8 mouse cellular contexts compared by ENCODE assay signal in genomic region chr16:45609300-45609699, GRCm38 (mm10). TPM values are rescaled to one million over a fixed set of nuclear protein-coding genes. Genes with fewer than 3 reads are reported as not detected.
DNase-seq lines count a peak whose midpoint lies in the region; TF ChIP-seq lines count a peak whose summit lies in the region.

No protein-coding gene starts in this region.

- H3K4me3 ChIP-seq in gastrocnemius, adult 2 months, result no peak overlapping the region

- H3K27ac ChIP-seq in gastrocnemius, adult 2 months, result peak overlapping the region; percentile 59; the same call in 1 of the 2 replicates

- TF ChIP-seq CTCF in gastrocnemius, adult 2 months (IDR thresholded peaks at IDR 0.05), result peak; percentile 61
- TF ChIP-seq CTCF in brain, embryonic 14.5 days (IDR thresholded peaks at IDR 0.05; ENCODE audit: borderline replicate concordance, extremely low read depth, insufficient read depth, insufficient read length), result peak; percentile 50; the same call in 1 of the 2 replicates

- no peak for DNase-seq in gastrocnemius, adult 2 months
- no peak for DNase-seq in gastrocnemius, postnatal 25 days
- DNase-seq in right cerebral cortex, postnatal 10 days (ENCODE audit: low spot score in 2 of 2), result peak; percentile 42 to 44
- no peak for DNase-seq in right cerebral cortex, postnatal 25 days
- peak; percentile 43 for DNase-seq in brain, embryonic 14.5 days (ENCODE audit: low read depth)
- peak; percentile 44 for DNase-seq in kidney, postnatal 10 days
- peak; percentile 34 for DNase-seq in retina, postnatal 1 day
- DNase-seq in layer of hippocampus, postnatal 36 days, result no peak

- no peak for TF ChIP-seq POLR2A in brain, embryonic 14.5 days (IDR thresholded peaks at IDR 0.05; ENCODE audit: borderline replicate concordance, extremely low read depth, insufficient read depth, insufficient read length, poor library complexity, severe bottlenecking)

- intact Hi-C loops in gastrocnemius, adult 2 months (cut with DNase I), result no loop called here

RNA-seq across cellular contexts. Expression of gene Gcsam, which starts 0.9 kb away (rescaled TPM):
- not detected for total RNA-seq in gastrocnemius, adult 2 months (2021)
- under 1 TPM in 1 of 2 experiments, not detected in 1; 0.19 TPM for total RNA-seq in gastrocnemius, postnatal 25 days (2021)
- polyA plus RNA-seq in brain, embryonic 14.5 days (2012; rRNA removed), result 0.04 and 0.05 TPM in 2 replicates
- not detected for total RNA-seq in layer of hippocampus, postnatal 36 days (2021)

RNA-seq across cellular contexts. Expression of gene BC016579, which starts 44.6 kb away (rescaled TPM):
- total RNA-seq in gastrocnemius, adult 2 months (2021), result not detected
- total RNA-seq in gastrocnemius, postnatal 25 days (2021), result not detected
- polyA plus RNA-seq in brain, embryonic 14.5 days (2012; rRNA removed), result 0.22 and 0.30 TPM in 2 replicates
- total RNA-seq in layer of hippocampus, postnatal 36 days (2021), result under 1 TPM; 0.20 to 0.28 TPM

Comparison
In these comparisons a context has a peak if more than half of its experiments do, and no peak if none do; other contexts are left out.
1. DNase-seq: peak in right cerebral cortex, postnatal 10 days (2 of 2), brain, embryonic 14.5 days (single experiment), kidney, postnatal 10 days (single experiment) and retina, postnatal 1 day (single experiment); none in gastrocnemius, adult 2 months (single experiment), gastrocnemius, postnatal 25 days (single experiment), right cerebral cortex, postnatal 25 days (single experiment) and layer of hippocampus, postnatal 36 days (0 of 2).